Mouse (Mus musculus) testis, postnatal 10 days (tissue): ENCODE data around the gene Krt6b.
"Not testable (repeated sequence)": the region's sequence is repeated elsewhere in the genome, so short reads cannot be mapped to it uniquely, and the experiment has no call there.

Experiments
- DNase-seq: peaks from one replicate; pipeline ENCODE4 v3.0.0; 2021; ENCODE audit warnings: low spot score

Krt6b gene

GRCm38 (mm10) chr15:101680187-101680586 is at the start of gene Krt6b:
Krt6b (minus strand) TSS chr15:101680287.
- DNase-seq: no peak

- no peak for DNase-seq
Observed at GRCm38 (mm10) chr15:101724686-101725085, 44.6 kb upstream of the Krt6b start.

GRCm38 (mm10) chr15:101715831-101716230 is 35.7 kb upstream of the Krt6b start:
- DNase-seq: no peak

- no peak for DNase-seq
Observed at GRCm38 (mm10) chr15:101714356-101714755, 34.3 kb upstream of the Krt6b start.

- no peak for DNase-seq
Observed at GRCm38 (mm10) chr15:101713731-101714130, 33.6 kb upstream of the Krt6b start.

- DNase-seq: no peak
Observed at GRCm38 (mm10) chr15:101712720-101713119, 32.6 kb upstream of the Krt6b start, which contains the start of gene Krt5. Krt5 (minus strand) TSS chr15:101712898.

GRCm38 (mm10) chr15:101708683-101709082 is 28.6 kb upstream of the Krt6b start:
- no peak for DNase-seq

GRCm38 (mm10) chr15:101707454-101707853 is 27.4 kb upstream of the Krt6b start:
- peak; percentile 38 for DNase-seq

- DNase-seq: no peak
Observed at GRCm38 (mm10) chr15:101704066-101704465, 24.0 kb upstream of the Krt6b start.

GRCm38 (mm10) chr15:101702380-101702779 is 22.3 kb upstream of the Krt6b start:
- no peak for DNase-seq

GRCm38 (mm10) chr15:101699866-101700265 is 19.8 kb upstream of the Krt6b start:
- no peak for DNase-seq

- DNase-seq: no peak
Observed at GRCm38 (mm10) chr15:101699192-101699591, 19.1 kb upstream of the Krt6b start.

GRCm38 (mm10) chr15:101697326-101698188 is 17.5 kb upstream of the Krt6b start:
- no peak for DNase-seq

GRCm38 (mm10) chr15:101694207-101694606 is 14.1 kb upstream of the Krt6b start, which contains the start of gene Krt6a:
Krt6a (minus strand) TSS chr15:101694307.
- no peak for DNase-seq

- not testable (repeated sequence) for DNase-seq
Observed at GRCm38 (mm10) chr15:101690460-101690859, 10.4 kb upstream of the Krt6b start.

GRCm38 (mm10) chr15:101688161-101688560 is 8.1 kb upstream of the Krt6b start:
- DNase-seq: no peak

GRCm38 (mm10) chr15:101675978-101676377 is 4.1 kb downstream of the Krt6b start:
- no peak for DNase-seq

- no peak for DNase-seq
Observed at GRCm38 (mm10) chr15:101652736-101653265, 27.3 kb downstream of the Krt6b start.

GRCm38 (mm10) chr15:101647280-101647679 is 32.8 kb downstream of the Krt6b start, which contains the start of gene Gm5478:
Gm5478 (minus strand) TSS chr15:101647380.
- no peak for DNase-seq

- no peak for DNase-seq
Observed at GRCm38 (mm10) chr15:101627884-101628283, 52.2 kb downstream of the Krt6b start, which contains the start of gene Gm5414. Gm5414 (minus strand) TSS chr15:101628188.
